Mouse (Mus musculus) liver (tissue): ENCODE results near the gene Myg1.

Experiments used
- DNase-seq: peaks from one replicate; pipeline ENCODE4 v3.0.0-alpha.2; 2020; ENCODE audit warnings: mixed read lengths

The Myg1 gene

GRCm38 (mm10) chr15:102331610-102332015 lies at the start of gene Myg1:
TSS of gene Myg1 (plus strand) at chr15:102331709.
- DNase-seq, result peak; percentile 75

GRCm38 (mm10) chr15:102282463-102283292 lies 48.8 kb upstream of the Myg1 start:
- peak; percentile 47 for DNase-seq

GRCm38 (mm10) chr15:102283648-102284047 lies 47.9 kb upstream of the Myg1 start:
- DNase-seq, result no peak

- peak; percentile 32 for DNase-seq
Measured at GRCm38 (mm10) chr15:102287395-102287794, 44.1 kb upstream of the Myg1 start.

GRCm38 (mm10) chr15:102295633-102296367 lies 35.7 kb upstream of the Myg1 start, which contains the start of gene Espl1:
TSS of gene Espl1 (plus strand) at chr15:102296266.
- DNase-seq, result peak; percentile 95

- DNase-seq, result peak; percentile 29
Measured at GRCm38 (mm10) chr15:102296368-102297006, 35.0 kb upstream of the Myg1 start.

GRCm38 (mm10) chr15:102302542-102302941 lies 29.0 kb upstream of the Myg1 start:
- no peak for DNase-seq

GRCm38 (mm10) chr15:102308717-102309116 lies 22.8 kb upstream of the Myg1 start:
- DNase-seq, result no peak

GRCm38 (mm10) chr15:102310074-102310845 lies 21.2 kb upstream of the Myg1 start:
- no peak for DNase-seq

GRCm38 (mm10) chr15:102311489-102311888 lies 20.0 kb upstream of the Myg1 start:
- DNase-seq, result no peak

GRCm38 (mm10) chr15:102315292-102315691 lies 16.2 kb upstream of the Myg1 start:
- DNase-seq, result no peak

- DNase-seq, result peak; percentile 45
Measured at GRCm38 (mm10) chr15:102316263-102316662, 15.2 kb upstream of the Myg1 start.

- no peak for DNase-seq
Measured at GRCm38 (mm10) chr15:102324654-102325473, 6.6 kb upstream of the Myg1 start.

GRCm38 (mm10) chr15:102326022-102326576 lies 5.4 kb upstream of the Myg1 start, which contains the start of gene Pfdn5:
TSS of gene Pfdn5 (plus strand) at chr15:102326116.
- DNase-seq, result peak; percentile 85

- DNase-seq, result no peak
Measured at GRCm38 (mm10) chr15:102326892-102327291, 4.6 kb upstream of the Myg1 start.

- no peak for DNase-seq
Measured at GRCm38 (mm10) chr15:102335254-102335653, 3.7 kb downstream of the Myg1 start.

GRCm38 (mm10) chr15:102335925-102336324 lies 4.4 kb downstream of the Myg1 start:
- peak; percentile 37 for DNase-seq

GRCm38 (mm10) chr15:102336946-102337345 lies 5.4 kb downstream of the Myg1 start:
- no peak for DNase-seq

GRCm38 (mm10) chr15:102339612-102340011 lies 8.1 kb downstream of the Myg1 start:
- no peak for DNase-seq

GRCm38 (mm10) chr15:102341580-102341979 lies 10.1 kb downstream of the Myg1 start:
- DNase-seq, result peak; percentile 26

GRCm38 (mm10) chr15:102344490-102344889 lies 13.0 kb downstream of the Myg1 start:
- no peak for DNase-seq
